Mouse (Mus musculus): ENCODE data around the gene Snta1. TPM values are rescaled to one million over a fixed set of nuclear protein-coding genes. Genes with fewer than 3 reads are reported as not detected.

Gene Snta1
- polyA plus RNA-seq, 1 experiment = 27.5 TPM

GRCm38 (mm10) chr2:154432696-154433095 is 24.8 kb upstream of the Snta1 start:
- Histone ChIP-seq H3K4me1 (ENCODE audit: control insufficient read depth, insufficient read depth, insufficient read length, low read length) (peaks cover 2% of the 10 kb centered on the region; the same call in 1 of the 2 replicates), H3K36me3 (ENCODE audit: control insufficient read depth, insufficient read depth, low read length) (no peaks in the 10 kb centered on the region), H3K27ac (ENCODE audit: insufficient read depth, low read depth, low read length) (no peak overlapping the region), H3K27me3 (ENCODE audit: control insufficient read depth, insufficient read depth, low read length) (no peaks in the 10 kb centered on the region), H3K4me3 (ENCODE audit: low read depth, low read length) (no peak overlapping the region)
- no peak for TF ChIP-seq POLR2A (IDR thresholded peaks at IDR 0.05; ENCODE audit: low read depth, low read length)
- no peak for TF ChIP-seq CTCF (IDR thresholded peaks at IDR 0.05; ENCODE audit: extremely low read depth, insufficient read length, insufficient replicate concordance, low read depth, low read length)
- 41% methylated on average over 2 of the region's 2 CpGs for WGBS

GRCm38 (mm10) chr2:154430566-154430965 is 22.7 kb upstream of the Snta1 start:
- Histone ChIP-seq H3K4me1 (ENCODE audit: control insufficient read depth, insufficient read depth, insufficient read length, low read length) (no peaks in the 10 kb centered on the region), H3K27ac (ENCODE audit: insufficient read depth, low read depth, low read length) (no peak overlapping the region), H3K36me3 (ENCODE audit: control insufficient read depth, insufficient read depth, low read length) (no peaks in the 10 kb centered on the region), H3K4me3 (ENCODE audit: low read depth, low read length) (no peak overlapping the region), H3K27me3 (ENCODE audit: control insufficient read depth, insufficient read depth, low read length) (no peaks in the 10 kb centered on the region)
- WGBS = 98% methylated on average over 2 of the region's 2 CpGs
- no peak for TF ChIP-seq POLR2A (IDR thresholded peaks at IDR 0.05; ENCODE audit: low read depth, low read length)
- no peak for TF ChIP-seq CTCF (IDR thresholded peaks at IDR 0.05; ENCODE audit: extremely low read depth, insufficient read length, insufficient replicate concordance, low read depth, low read length)

GRCm38 (mm10) chr2:154427853-154428360 is 20.0 kb upstream of the Snta1 start:
- Histone ChIP-seq H3K4me3 (ENCODE audit: low read depth, low read length) (peak overlapping the region; percentile 8), H3K36me3 (ENCODE audit: control insufficient read depth, insufficient read depth, low read length) (no peaks in the 10 kb centered on the region), H3K27me3 (ENCODE audit: control insufficient read depth, insufficient read depth, low read length) (no peaks in the 10 kb centered on the region), H3K4me1 (ENCODE audit: control insufficient read depth, insufficient read depth, insufficient read length, low read length) (no peaks in the 10 kb centered on the region), H3K27ac (ENCODE audit: insufficient read depth, low read depth, low read length) (no peak overlapping the region)
- TF ChIP-seq CTCF (IDR thresholded peaks at IDR 0.05; ENCODE audit: extremely low read depth, insufficient read length, insufficient replicate concordance, low read depth, low read length) (no peak), POLR2A (IDR thresholded peaks at IDR 0.05; ENCODE audit: low read depth, low read length) (0 out of 2 replicates have a peak, but pooled peaks have one; percentile 22)
- WGBS = 24% methylated on average over 17 of the region's 17 CpGs

DNA sequence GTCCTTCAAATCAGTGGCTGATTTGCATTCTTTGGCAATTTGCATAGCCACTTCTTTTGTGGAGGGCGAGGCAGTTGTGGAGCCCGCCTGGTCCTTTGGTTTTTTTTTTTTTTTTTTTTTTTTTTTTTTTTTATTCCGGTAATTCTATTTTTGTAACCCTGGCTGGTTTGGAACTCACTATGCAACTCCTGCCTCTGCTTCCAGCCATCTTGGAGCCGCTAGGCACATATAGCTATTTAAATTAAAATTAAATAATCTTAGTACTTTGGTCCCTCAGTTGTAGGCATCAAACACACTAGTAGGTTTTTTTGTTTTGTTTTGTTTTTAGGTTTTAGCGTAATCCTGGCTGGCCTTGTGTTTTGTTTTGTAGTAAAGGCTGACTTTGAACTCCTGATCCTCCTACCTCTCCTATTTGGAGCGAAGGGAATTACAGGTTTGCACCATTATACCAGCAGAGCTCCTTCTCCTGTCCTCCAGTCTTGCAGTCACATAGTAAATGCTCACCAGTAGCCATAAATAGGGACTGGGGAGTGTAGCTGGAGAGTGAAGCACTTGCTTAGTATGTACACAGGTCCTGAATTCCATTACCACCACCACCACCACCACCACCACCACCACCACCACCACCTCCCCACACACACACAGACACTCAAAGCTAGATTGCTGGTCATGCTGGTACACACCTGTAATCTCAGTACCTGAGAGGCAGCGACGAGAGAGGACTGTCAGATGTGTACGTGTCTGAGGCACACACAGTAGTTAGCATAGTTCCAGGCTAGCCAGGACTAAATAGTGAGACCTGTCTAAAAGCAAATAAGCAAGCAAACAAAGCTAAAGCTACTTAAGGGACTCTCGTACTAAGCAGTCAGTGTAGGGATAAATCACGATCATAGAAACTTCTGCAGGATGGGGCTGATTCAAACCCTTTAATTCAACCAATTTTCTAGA is 19.3 kb upstream of the Snta1 start:
- Histone ChIP-seq H3K27ac (ENCODE audit: insufficient read depth, low read depth, low read length) (no peak overlapping the region), H3K4me1 (ENCODE audit: control insufficient read depth, insufficient read depth, insufficient read length, low read length) (no peaks in the 10 kb centered on the region), H3K4me3 (ENCODE audit: low read depth, low read length) (peak overlapping the region; percentile 52), H3K36me3 (ENCODE audit: control insufficient read depth, insufficient read depth, low read length) (no peaks in the 10 kb centered on the region), H3K27me3 (ENCODE audit: control insufficient read depth, insufficient read depth, low read length) (no peaks in the 10 kb centered on the region)
- 57% methylated on average over 11 of the region's 11 CpGs for WGBS
- TF ChIP-seq CTCF (IDR thresholded peaks at IDR 0.05; ENCODE audit: extremely low read depth, insufficient read length, insufficient replicate concordance, low read depth, low read length) = no peak
- no peak for TF ChIP-seq POLR2A (IDR thresholded peaks at IDR 0.05; ENCODE audit: low read depth, low read length)

DNA sequence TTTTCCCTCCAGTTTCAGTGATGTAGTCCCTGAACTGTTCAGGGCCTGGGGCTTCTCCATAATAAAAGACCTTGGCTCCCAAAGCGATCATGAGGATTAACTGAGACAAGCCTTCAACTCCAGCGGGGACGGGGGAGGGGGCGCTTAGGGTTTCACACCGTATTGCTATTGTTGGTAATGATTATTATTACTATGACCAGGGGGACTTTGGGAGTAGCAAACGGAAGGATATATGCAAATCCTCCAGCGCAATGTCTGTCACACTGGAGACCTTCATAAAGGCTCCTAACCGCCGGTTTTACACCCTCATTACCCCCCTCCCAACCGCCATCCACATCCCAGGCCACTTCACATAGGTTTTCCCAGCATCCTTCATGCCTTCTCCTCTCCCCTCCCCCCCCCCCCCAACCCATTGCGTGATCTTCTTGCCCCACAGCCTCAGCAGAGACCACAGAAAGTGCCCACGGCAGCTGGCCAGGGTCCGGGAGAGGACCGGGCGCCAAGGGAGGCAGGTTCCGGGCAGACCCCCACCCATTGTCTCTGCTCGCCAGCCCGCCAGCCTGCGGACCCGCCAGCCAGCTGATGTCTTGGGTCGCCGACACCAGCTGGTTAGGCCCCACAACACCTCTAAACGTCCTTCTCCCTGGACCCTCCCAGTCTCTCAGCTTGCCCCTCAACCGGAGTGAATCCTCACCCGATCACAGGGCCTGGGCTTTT is 18.4 kb upstream of the Snta1 start:
- no peak for TF ChIP-seq POLR2A (IDR thresholded peaks at IDR 0.05; ENCODE audit: low read depth, low read length)
- TF ChIP-seq CTCF (IDR thresholded peaks at IDR 0.05; ENCODE audit: extremely low read depth, insufficient read length, insufficient replicate concordance, low read depth, low read length) = no peak
- 72% methylated on average over 25 of the region's 25 CpGs for WGBS

DNA sequence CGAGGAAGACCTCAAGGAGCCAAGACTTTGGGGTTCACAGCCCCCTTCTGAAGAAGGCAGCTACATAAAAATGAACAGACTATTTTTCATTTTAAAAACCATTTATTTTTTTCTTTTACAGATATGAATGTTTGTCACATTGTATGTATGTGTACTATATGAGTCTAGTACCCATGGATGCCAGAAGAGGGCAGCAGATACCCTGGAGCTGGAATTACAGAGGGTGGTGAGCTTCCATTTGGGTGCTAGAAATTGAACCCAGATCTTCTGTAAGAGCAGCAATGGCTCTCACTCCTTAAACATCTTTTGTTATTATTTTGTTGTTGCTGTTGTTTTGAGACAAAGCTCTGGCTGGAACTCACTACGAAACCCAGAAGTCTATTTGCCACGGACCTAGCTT is 17.6 kb upstream of the Snta1 start:
- no peaks in the 10 kb centered on the region for H3K4me1 ChIP-seq (ENCODE audit: control insufficient read depth, insufficient read depth, insufficient read length, low read length)
- no peak overlapping the region for H3K27ac ChIP-seq (ENCODE audit: insufficient read depth, low read depth, low read length)
- WGBS = 100% methylated on average over 3 of the region's 3 CpGs
- H3K27me3 ChIP-seq (ENCODE audit: control insufficient read depth, insufficient read depth, low read length) = no peaks in the 10 kb centered on the region
- no peak for TF ChIP-seq CTCF (IDR thresholded peaks at IDR 0.05; ENCODE audit: extremely low read depth, insufficient read length, insufficient replicate concordance, low read depth, low read length)
- no peak for TF ChIP-seq POLR2A (IDR thresholded peaks at IDR 0.05; ENCODE audit: low read depth, low read length)
- no peak overlapping the region for H3K4me3 ChIP-seq (ENCODE audit: low read depth, low read length)
- no peaks in the 10 kb centered on the region for H3K36me3 ChIP-seq (ENCODE audit: control insufficient read depth, insufficient read depth, low read length)

More for the DNA sequence above, 18.4 kb upstream of the Snta1 start:
- Histone ChIP-seq H3K36me3 (ENCODE audit: control insufficient read depth, insufficient read depth, low read length) (no peaks in the 10 kb centered on the region), H3K27ac (ENCODE audit: insufficient read depth, low read depth, low read length) (no peak overlapping the region), H3K4me3 (ENCODE audit: low read depth, low read length) (peak overlapping the region; percentile 52), H3K4me1 (ENCODE audit: control insufficient read depth, insufficient read depth, insufficient read length, low read length) (no peaks in the 10 kb centered on the region), H3K27me3 (ENCODE audit: control insufficient read depth, insufficient read depth, low read length) (no peaks in the 10 kb centered on the region)

- 87% methylated on average over 2 of the region's 2 CpGs for WGBS
- no peaks in the 10 kb centered on the region for H3K4me1 ChIP-seq (ENCODE audit: control insufficient read depth, insufficient read depth, insufficient read length, low read length)
- H3K27ac ChIP-seq (ENCODE audit: insufficient read depth, low read depth, low read length) = no peak overlapping the region
- no peaks in the 10 kb centered on the region for H3K36me3 ChIP-seq (ENCODE audit: control insufficient read depth, insufficient read depth, low read length)
- TF ChIP-seq CTCF (IDR thresholded peaks at IDR 0.05; ENCODE audit: extremely low read depth, insufficient read length, insufficient replicate concordance, low read depth, low read length) (no peak), POLR2A (IDR thresholded peaks at IDR 0.05; ENCODE audit: low read depth, low read length) (no peak)
- H3K27me3 ChIP-seq (ENCODE audit: control insufficient read depth, insufficient read depth, low read length) = no peaks in the 10 kb centered on the region
- no peak overlapping the region for H3K4me3 ChIP-seq (ENCODE audit: low read depth, low read length)
Observed at GRCm38 (mm10) chr2:154423548-154423947, 15.6 kb upstream of the Snta1 start.

All from small intestine, adult 2 months (tissue).